Mouse (Mus musculus) MEL (cell line): Measurements from ENCODE around the gene Olfr1392. TPM values are rescaled to one million over a fixed set of nuclear protein-coding genes. Genes with fewer than 3 reads are reported as not detected.

ENCODE experiments used
- DNase-seq: peaks from one replicate; pipeline ENCODE4 v3.0.0; 2011; ENCODE audit warnings: low read depth, low spot score
- H3K27ac ChIP-seq: 2 replicates; pipeline ENCODE4 v1.5.1; 2012; ENCODE audit warnings: low read depth, mild to moderate bottlenecking, control low read depth, low read length, moderate library complexity; ENCODE audit not compliant: control insufficient read depth
- H3K27me3 ChIP-seq, 2 experiments: fragments of 150-350 bp in 1 of 2; sonication (generic) in 1 of 2; 2 replicates each; pipeline ENCODE4 v1.6.1; 2012; ENCODE audit warnings: low read length in 2 of 2, mild to moderate bottlenecking in 2 of 2, improper control_type of control experiment in 1 of 2, moderate library complexity in 1 of 2; ENCODE audit not compliant: insufficient read depth in 2 of 2, control insufficient read depth in 1 of 2
- H3K36me3 ChIP-seq, 2 experiments: 2 replicates each; pipeline ENCODE4 v1.6.1; 2012 to 2014; ENCODE audit warnings: low read length in 2 of 2, improper control_type of control experiment in 1 of 2, inconsistent platforms in 1 of 2, mild to moderate bottlenecking in 1 of 2; ENCODE audit not compliant: insufficient read depth in 2 of 2, control insufficient read depth in 1 of 2
- H3K4me1 ChIP-seq, 2 experiments: fragments of 150-350 bp in 1 of 2; sonication (generic) in 1 of 2; 2 replicates each; pipeline ENCODE4 v1.6.1; 2012; ENCODE audit warnings: low read length in 2 of 2, improper control_type of control experiment in 1 of 2, mild to moderate bottlenecking in 1 of 2; ENCODE audit not compliant: insufficient read depth in 2 of 2, control insufficient read depth in 1 of 2
- H3K4me3 ChIP-seq, 2 experiments: fragments of 150-350 bp in 1 of 2; sonication (generic) in 1 of 2; 2 replicates each; pipeline ENCODE4 v1.5.1; 2012; ENCODE audit warnings: low read depth in 2 of 2, low read length in 2 of 2, mild to moderate bottlenecking in 2 of 2, moderate library complexity in 2 of 2, control low read depth in 1 of 2, improper control_type of control experiment in 1 of 2; ENCODE audit not compliant: control insufficient read depth in 1 of 2, insufficient read depth in 1 of 2
- H3K79me2 ChIP-seq: 2 replicates; pipeline ENCODE4 v1.6.1; 2012; ENCODE audit warnings: mild to moderate bottlenecking, low read length, moderate library complexity; ENCODE audit not compliant: control insufficient read depth, poor library complexity, insufficient read depth
- H3K9ac ChIP-seq: 2 replicates; pipeline ENCODE4 v1.6.1; 2012; ENCODE audit warnings: low read depth, mild to moderate bottlenecking, control low read depth, low read length, moderate library complexity; ENCODE audit not compliant: control insufficient read depth, poor library complexity, severe bottlenecking
- H3K9me3 ChIP-seq: fragments of 150-350 bp; sonication (generic); replicated peaks from 2 replicates; pipeline ENCODE4 v1.6.1; 2012; ENCODE audit warnings: mild to moderate bottlenecking, low read length, improper control_type of control experiment, moderate library complexity; ENCODE audit not compliant: insufficient read depth
- ELF1 ChIP-seq: IDR thresholded peaks from 2 replicates; pipeline ENCODE4 v1.6.1; 2014; ENCODE audit warnings: low read depth, mild to moderate bottlenecking, inconsistent platforms, low read length, improper control_type of control experiment, moderate library complexity
- ETS1 ChIP-seq: IDR thresholded peaks from 2 replicates; pipeline ENCODE4 v1.6.1; 2012; ENCODE audit warnings: low read depth, mild to moderate bottlenecking, inconsistent platforms, low read length, improper control_type of control experiment, moderate library complexity
- KAT2A ChIP-seq: conservative IDR thresholded peaks from 2 replicates; pipeline ENCODE4 v1.6.1; 2012; ENCODE audit warnings: low read depth, low read length, improper control_type of control experiment, inconsistent platforms
- MAX ChIP-seq: IDR thresholded peaks from 2 replicates; pipeline ENCODE4 v1.6.1; 2011; ENCODE audit warnings: low read length, improper control_type of control experiment
- MEF2A ChIP-seq: IDR thresholded peaks from 2 replicates; pipeline ENCODE4 v1.6.1; 2014; ENCODE audit warnings: low read depth, mild to moderate bottlenecking, inconsistent platforms, low read length, improper control_type of control experiment; ENCODE audit not compliant: poor library complexity, insufficient replicate concordance, severe bottlenecking; ENCODE audit errors: extremely low read depth
- POLR2A ChIP-seq, 2 experiments: IDR thresholded peaks; 2 replicates each; pipeline ENCODE4 v1.6.1; 2011 to 2012; ENCODE audit warnings: low read length in 2 of 2, mild to moderate bottlenecking in 2 of 2, control low read depth in 1 of 2, improper control_type of control experiment in 1 of 2, low read depth in 1 of 2, moderate library complexity in 1 of 2; ENCODE audit not compliant: control insufficient read depth in 1 of 2, insufficient read depth in 1 of 2, poor library complexity in 1 of 2
- POLR2AphosphoS2 ChIP-seq: IDR thresholded peaks from 2 replicates; pipeline ENCODE4 v1.6.1; 2011; ENCODE audit warnings: low read length, improper control_type of control experiment
- RAD21 ChIP-seq: IDR thresholded peaks from 2 replicates; pipeline ENCODE4 v1.6.1; 2011; ENCODE audit warnings: mild to moderate bottlenecking, low read depth, low read length, improper control_type of control experiment
- RCOR1 ChIP-seq: IDR thresholded peaks from 2 replicates; pipeline ENCODE4 v1.6.1; 2012; ENCODE audit warnings: low read depth, mild to moderate bottlenecking, inconsistent platforms, low read length, improper control_type of control experiment
- SIN3A ChIP-seq: IDR thresholded peaks from 2 replicates; pipeline ENCODE4 v1.6.1; 2012; ENCODE audit warnings: low read length, improper control_type of control experiment, inconsistent platforms
- SMC3 ChIP-seq: IDR thresholded peaks from 2 replicates; pipeline ENCODE4 v1.6.1; 2011; ENCODE audit warnings: low read depth, low read length, improper control_type of control experiment
- TCF12 ChIP-seq: IDR thresholded peaks from 2 replicates; pipeline ENCODE4 v1.6.1; 2014; ENCODE audit warnings: low read depth, mild to moderate bottlenecking, inconsistent platforms, low read length, improper control_type of control experiment, moderate library complexity
- ZC3H11A ChIP-seq: IDR thresholded peaks from 2 replicates; pipeline ENCODE4 v1.6.1; 2012; ENCODE audit warnings: low read depth, mild to moderate bottlenecking, inconsistent platforms, low read length, improper control_type of control experiment
- ZKSCAN1 ChIP-seq: IDR thresholded peaks from 2 replicates; pipeline ENCODE4 v1.6.1; 2012; ENCODE audit warnings: low read depth, mild to moderate bottlenecking, inconsistent platforms, low read length, improper control_type of control experiment, moderate library complexity
- ZMIZ1 ChIP-seq: IDR thresholded peaks from 2 replicates; pipeline ENCODE4 v1.6.1; 2012; ENCODE audit warnings: low read depth, mild to moderate bottlenecking, inconsistent platforms, low read length, improper control_type of control experiment, moderate library complexity
- polyA plus RNA-seq, 2 experiments: library from polyadenylated mRNA; stranded (reverse) in 1 of 2; unstranded in 1 of 2; fragments of >175 nt in 1 of 2; fragments of >200 nt in 1 of 2; gene quantifications; 2 replicates each; pipeline versions ENCODE4 v1.2.1 to v1.2.4; 2012; ENCODE audit warnings: low replicate concordance in 2 of 2, low read depth in 1 of 2; ENCODE audit not compliant: insufficient read length in 2 of 2, insufficient read depth in 1 of 2, missing spikeins in 1 of 2
- total RNA-seq: library from RNA; depleted of rRNA; stranded (reverse); fragments of 300-350 nt; gene quantifications from 2 replicates; pipeline ENCODE4 v1.2.3, GENCODE M21; 2012

Olfr1392 gene
- total and polyA plus RNA-seq, 3 experiments: not detected

GRCm38 (mm10) chr11:49259296-49259695, 25.8 kb upstream of the Olfr1392 start:
- Histone ChIP-seq H3K9me3 (no peaks in the 10 kb centered on the region), H3K79me2 (no peaks in the 10 kb centered on the region; the same call in 1 of the 2 replicates), H3K4me3 (no peak overlapping the region)
- DNase-seq: no peak
- TF ChIP-seq TCF12 (no peak), POLR2A (IDR thresholded peaks at IDR 0.05; ENCODE audit: control insufficient read depth in 1 of 2, insufficient read depth in 1 of 2, low read depth in 1 of 2, low read length in 2 of 2, poor library complexity in 1 of 2) (no peak)
- TF ChIP-seq, all 39 proteins: peak for 0
- H3K9ac ChIP-seq: no peak overlapping the region
- H3K4me1 ChIP-seq: no peaks in the 10 kb centered on the region
- H3K36me3 ChIP-seq: peaks cover 0 to 6% of the 10 kb centered on the region in 2 experiments; a peak in 1 of 4 replicates
- H3K27me3 ChIP-seq: no peaks in the 10 kb centered on the region
- H3K27ac ChIP-seq: no peak overlapping the region

GRCm38 (mm10) chr11:49259829-49260228, 25.3 kb upstream of the Olfr1392 start:
- no peak overlapping the region for H3K27ac ChIP-seq
- H3K9me3 ChIP-seq: no peaks in the 10 kb centered on the region
- H3K79me2 ChIP-seq: no peaks in the 10 kb centered on the region
- H3K9ac ChIP-seq: no peak overlapping the region
- peaks cover 0 to 4% of the 10 kb centered on the region in 2 experiments; a peak in 1 of 4 replicates for H3K36me3 ChIP-seq
- no peak for DNase-seq
- H3K4me3 ChIP-seq: no peak overlapping the region
- no peaks in the 10 kb centered on the region for H3K27me3 ChIP-seq
- no peaks in the 10 kb centered on the region for H3K4me1 ChIP-seq
- TF ChIP-seq KAT2A: no peak
- no peak for TF ChIP-seq ZKSCAN1

GRCm38 (mm10) chr11:49260598-49261312, 24.3 kb upstream of the Olfr1392 start:
- no peak for DNase-seq
- Histone ChIP-seq H3K79me2 (no peaks in the 10 kb centered on the region), H3K27ac (no peak overlapping the region), H3K9me3 (no peaks in the 10 kb centered on the region), H3K9ac (no peak overlapping the region), H3K4me3 (no peak overlapping the region), H3K4me1 (no peaks in the 10 kb centered on the region), H3K36me3 (peaks cover 0 to 4% of the 10 kb centered on the region in 2 experiments; a peak in 1 of 4 replicates), H3K27me3 (no peaks in the 10 kb centered on the region)
- TF ChIP-seq SIN3A (no peak), ZMIZ1 (no peak), SMC3 (no peak), RCOR1 (no peak), ELF1 (no peak), RAD21 (no peak), POLR2AphosphoS2 (no peak), ETS1 (no peak), ZC3H11A (no peak), MEF2A (no peak), MAX (no peak), TCF12 (no peak)
